Mouse (Mus musculus) liver, postnatal 0 days (tissue): ENCODE data around the gene Map3k19. TPM values are rescaled to one million over a fixed set of nuclear protein-coding genes. Genes with fewer than 3 reads are reported as not detected.

Source experiments
- ATAC-seq: fragments of 200-750 bp; cut with Nextera tagmentation; 2 replicates; pipeline ENCODE4 v1.8.0; 2017; ENCODE audit warnings: mild to moderate bottlenecking, moderate library complexity
- DNase-seq: peaks from one replicate; pipeline ENCODE4 v3.0.0-alpha.2; 2016
- H3K27ac ChIP-seq: fragments of 300-500 bp; sonication (generic); 2 replicates; pipeline ENCODE4 v1.5.1; 2014; ENCODE audit warnings: antibody characterized with exemption, moderate library complexity, mild to moderate bottlenecking, low read depth
- H3K27me3 ChIP-seq: fragments of 300-500 bp; sonication (generic); 2 replicates; pipeline ENCODE4 v1.6.1; 2014; ENCODE audit warnings: low read length, control low read depth, mixed read lengths; ENCODE audit not compliant: insufficient read depth
- H3K36me3 ChIP-seq: fragments of 300-500 bp; sonication (generic); replicated peaks from 2 replicates; pipeline ENCODE4 v1.6.1; 2014; ENCODE audit warnings: mild to moderate bottlenecking, control low read depth, low read length, moderate library complexity, mixed read lengths; ENCODE audit not compliant: insufficient read depth
- H3K4me1 ChIP-seq: fragments of 300-500 bp; sonication (generic); 2 replicates; pipeline ENCODE4 v1.6.1; 2014; ENCODE audit warnings: antibody characterized with exemption, mild to moderate bottlenecking, control low read depth; ENCODE audit not compliant: insufficient read depth
- H3K4me2 ChIP-seq: fragments of 300-500 bp; sonication (generic); 2 replicates; pipeline ENCODE4 v1.6.1; 2014; ENCODE audit warnings: low read depth, mild to moderate bottlenecking, low read length, moderate library complexity, mixed read lengths
- H3K4me3 ChIP-seq: fragments of 300-500 bp; sonication (generic); 2 replicates; pipeline ENCODE4 v1.5.1; 2014; ENCODE audit warnings: low read depth, low read length
- H3K9ac ChIP-seq: fragments of 300-500 bp; sonication (generic); replicated peaks from 2 replicates; pipeline ENCODE4 v1.6.1; 2014; ENCODE audit warnings: mild to moderate bottlenecking, moderate library complexity
- H3K9me3 ChIP-seq: fragments of 300-500 bp; sonication (generic); 2 replicates; pipeline ENCODE4 v1.6.1; 2016; ENCODE audit warnings: mild to moderate bottlenecking, control low read depth, low read length, mixed read lengths
- CTCF ChIP-seq: sonication (generic); IDR thresholded peaks from 2 replicates; pipeline ENCODE4 v1.5.1; 2016; ENCODE audit warnings: antibody characterized with exemption, low read depth
- EP300 ChIP-seq: IDR thresholded peaks from 2 replicates; pipeline ENCODE4 v1.6.1; 2016; ENCODE audit warnings: antibody characterized with exemption, low read depth, mild to moderate bottlenecking
- WGBS: fragments of 180-500 bp; shearing (Covaris S2); extraction: QIAGEN DNeasy Blood & Tissue Kit; methylation state at CpG from one replicate; pipeline ENCODE4 v1.1.7; 2014; ENCODE audit not compliant: insufficient replicate concordance; 5-methylcytosine and 5-hydroxymethylcytosine counted together
- polyA plus RNA-seq: library from polyadenylated mRNA; unstranded; fragments of >200 nt; fragmentation: Nextera tagmentation; extraction: Ambion mirVana; gene quantifications from 2 replicates; pipeline ENCODE4 v1.2.1, GENCODE M21; 2015

Map3k19 gene
- not detected in 2 replicates for polyA plus RNA-seq

- ATAC-seq (no peak), DNase-seq (no peak)
- Histone ChIP-seq H3K27me3 (no peaks in the 10 kb centered on the region), H3K9ac (no peak within 1 kb of the TSS), H3K4me3 (no peak within 1 kb of the TSS), H3K36me3 (no peaks in the 10 kb centered on the region), H3K4me2 (no peak within 1 kb of the TSS), H3K27ac (no peak within 1 kb of the TSS), H3K9me3 (peaks cover 2% of the 10 kb centered on the region; the same call in 1 of the 2 replicates), H3K4me1 (no peaks in the 10 kb centered on the region)
- no peak for TF ChIP-seq EP300
- no peak for TF ChIP-seq CTCF
- 81% methylated on average over 14 of the region's 14 CpGs for WGBS
Measured at GRCm38 (mm10) chr1:127854486-127855222, at the start of gene Map3k19. TSS of gene Map3k19 (minus strand) at chr1:127855031.

DNA sequence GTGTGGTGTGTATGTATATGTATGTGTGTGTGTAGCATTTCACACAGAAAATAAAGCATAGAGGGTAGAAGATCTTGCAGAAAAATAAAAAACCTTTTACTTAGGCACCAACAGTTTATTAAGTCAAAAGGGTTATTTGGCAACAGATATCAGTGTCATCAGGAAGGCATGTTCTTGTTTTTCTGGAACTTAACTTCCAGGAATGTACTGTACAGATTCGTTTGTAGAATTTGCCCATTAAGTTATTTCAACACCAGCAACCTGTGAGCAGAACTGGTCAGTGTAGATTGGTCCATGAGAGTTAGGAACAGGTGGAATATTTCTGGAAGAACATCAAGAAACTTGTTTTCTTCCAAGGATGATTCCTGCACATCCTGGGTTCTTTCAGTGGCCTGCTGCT lies 44.6 kb upstream of the Map3k19 start:
- peak; percentile 89 for ATAC-seq
- H3K9me3 ChIP-seq = no peaks in the 10 kb centered on the region
- H3K36me3 ChIP-seq = peaks cover 4% of the 10 kb centered on the region; the same call in 1 of the 2 replicates
- H3K4me3 ChIP-seq = no peak overlapping the region
- H3K27ac ChIP-seq = no peak overlapping the region
- H3K4me1 ChIP-seq = no peaks in the 10 kb centered on the region
- no peak for DNase-seq
- no peaks in the 10 kb centered on the region for H3K27me3 ChIP-seq
- no peak overlapping the region for H3K4me2 ChIP-seq
- WGBS = 50% methylated on average over 1 of the region's 1 CpGs
- peak; percentile 81 for TF ChIP-seq EP300
- TF ChIP-seq CTCF = no peak
- H3K9ac ChIP-seq = no peak overlapping the region

GRCm38 (mm10) chr1:127869276-127869675 lies 14.4 kb upstream of the Map3k19 start:
- Histone ChIP-seq H3K4me3 (peak overlapping the region; percentile 91), H3K27me3 (no peaks in the 10 kb centered on the region), H3K36me3 (no peaks in the 10 kb centered on the region; the same call in 1 of the 2 replicates), H3K4me2 (peak overlapping the region; percentile 77), H3K9ac (peak overlapping the region; percentile 84), H3K4me1 (peaks cover 9% of the 10 kb centered on the region), H3K9me3 (no peaks in the 10 kb centered on the region), H3K27ac (peak overlapping the region; percentile 94)
- TF ChIP-seq CTCF (no peak), EP300 (no peak)
- DNase-seq (no peak), ATAC-seq (no peak)
- WGBS = 33% methylated on average over 8 of the region's 8 CpGs

- TF ChIP-seq CTCF = no peak
- TF ChIP-seq EP300 = no peak
- DNase-seq (peak; percentile 93), ATAC-seq (peak; percentile 99)
- Histone ChIP-seq H3K27ac (peak within 1 kb of the TSS; percentile 94), H3K9me3 (no peaks in the 10 kb centered on the region), H3K9ac (peak within 1 kb of the TSS; percentile 84), H3K4me3 (peak within 1 kb of the TSS; percentile 91), H3K4me2 (peak within 1 kb of the TSS; percentile 77), H3K27me3 (no peaks in the 10 kb centered on the region), H3K4me1 (peaks cover 9% of the 10 kb centered on the region), H3K36me3 (no peaks in the 10 kb centered on the region; the same call in 1 of the 2 replicates)
- WGBS = 10% methylated on average over 47 of the region's 47 CpGs
Measured at GRCm38 (mm10) chr1:127868300-127869261, 13.8 kb upstream of the Map3k19 start, which contains the start of gene Rab3gap1. TSS of gene Rab3gap1 (plus strand) at chr1:127868773.

DNA sequence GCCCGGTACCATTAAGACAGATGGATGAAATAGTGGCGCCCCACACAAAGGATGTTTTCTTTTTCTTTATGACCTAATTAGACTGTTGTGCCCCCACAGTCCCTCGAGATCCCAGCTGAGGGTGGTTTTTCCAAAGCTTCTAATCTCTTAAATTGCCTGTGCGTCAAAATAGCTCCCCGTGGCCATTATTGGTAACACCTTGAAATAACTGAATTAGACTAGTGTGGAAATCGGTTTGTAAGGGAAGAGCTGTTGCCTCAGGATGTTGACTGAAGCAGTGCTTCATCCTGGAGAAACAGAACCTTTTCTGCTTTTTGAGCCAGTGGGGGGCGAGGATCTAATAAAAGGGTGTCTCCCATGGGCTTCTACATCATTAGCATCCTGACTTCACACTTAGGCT lies 9.0 kb upstream of the Map3k19 start:
- H3K27ac ChIP-seq = no peak overlapping the region
- ATAC-seq = no peak

DNA sequence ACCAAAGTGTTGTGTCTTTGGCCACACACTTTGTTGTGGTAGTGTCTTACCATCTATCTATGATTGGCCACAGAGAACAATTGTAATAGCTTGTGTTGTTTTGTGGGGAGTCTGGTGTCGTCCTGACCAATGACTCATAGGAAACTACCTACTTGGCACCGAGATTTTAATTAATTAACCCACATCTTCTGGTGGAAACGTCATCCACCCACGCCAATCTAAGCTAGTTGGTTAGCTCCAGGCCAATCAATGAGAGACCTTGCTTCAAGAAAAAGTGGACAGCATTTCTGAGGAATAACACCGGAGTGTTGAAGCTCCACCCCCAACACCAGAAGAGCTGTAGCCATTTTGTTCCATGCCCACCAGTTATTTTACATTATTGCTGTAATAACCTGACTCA lies 7.1 kb upstream of the Map3k19 start:
- Histone ChIP-seq H3K4me3 (no peak overlapping the region), H3K9me3 (no peaks in the 10 kb centered on the region), H3K4me1 (no peaks in the 10 kb centered on the region), H3K4me2 (no peak overlapping the region), H3K27ac (no peak overlapping the region), H3K9ac (no peak overlapping the region), H3K27me3 (no peaks in the 10 kb centered on the region), H3K36me3 (no peaks in the 10 kb centered on the region)
- DNase-seq (no peak), ATAC-seq (no peak)
- TF ChIP-seq EP300 (no peak), CTCF (no peak)
- WGBS = 78% methylated on average over 5 of the region's 5 CpGs

More for the DNA sequence above, 9.0 kb upstream of the Map3k19 start:
- no peaks in the 10 kb centered on the region for H3K27me3 ChIP-seq
- no peaks in the 10 kb centered on the region for H3K4me1 ChIP-seq
- no peak overlapping the region for H3K4me2 ChIP-seq
- DNase-seq = no peak
- 71% methylated on average over 7 of the region's 7 CpGs for WGBS
- no peak overlapping the region for H3K4me3 ChIP-seq
- no peak for TF ChIP-seq CTCF
- TF ChIP-seq EP300 = no peak
- no peak overlapping the region for H3K9ac ChIP-seq
- H3K36me3 ChIP-seq = no peaks in the 10 kb centered on the region
- H3K9me3 ChIP-seq = no peaks in the 10 kb centered on the region
